Mouse (Mus musculus) heart, embryonic 16.5 days (tissue): Measurements from ENCODE around the gene Paqr8. TPM values are rescaled to one million over a fixed set of nuclear protein-coding genes. Genes with fewer than 3 reads are reported as not detected.
A peak's percentile ranks its signal among the peaks of the same experiment; 100 is the strongest.

ENCODE experiments used
- ATAC-seq: fragments of 200-750 bp; cut with Nextera tagmentation; replicated peaks from 2 replicates; pipeline ENCODE4 v1.8.0; 2017; ENCODE audit warnings: moderate number of reproducible peaks; ENCODE audit not compliant: insufficient read depth, low FRiP score; ENCODE audit errors: extremely low read depth
- H3K27ac ChIP-seq: fragments of 300-500 bp; sonication (generic); 2 replicates; pipeline ENCODE4 v1.5.1; 2014; ENCODE audit warnings: mild to moderate bottlenecking, low read length, control low read depth, moderate library complexity
- H3K27me3 ChIP-seq: fragments of 300-500 bp; sonication (generic); 2 replicates; pipeline ENCODE4 v1.6.1; 2014; ENCODE audit warnings: low read length, mixed read lengths; ENCODE audit not compliant: control insufficient read depth, insufficient read depth
- H3K36me3 ChIP-seq: fragments of 300-500 bp; sonication (generic); 2 replicates; pipeline ENCODE4 v1.6.1; 2014; ENCODE audit not compliant: control insufficient read depth, insufficient read depth
- H3K4me1 ChIP-seq: fragments of 300-500 bp; sonication (generic); 2 replicates; pipeline ENCODE4 v1.6.1; 2014; ENCODE audit warnings: low read length, mixed read lengths; ENCODE audit not compliant: control insufficient read depth, insufficient read depth
- H3K4me2 ChIP-seq: fragments of 300-500 bp; sonication (generic); 2 replicates; pipeline ENCODE4 v1.6.1; 2014; ENCODE audit warnings: low read depth, mild to moderate bottlenecking, control low read depth, low read length
- H3K4me3 ChIP-seq: fragments of 300-500 bp; sonication (generic); 2 replicates; pipeline ENCODE4 v1.5.1; 2014; ENCODE audit warnings: mild to moderate bottlenecking, control low read depth, low read length
- H3K9ac ChIP-seq: fragments of 300-500 bp; sonication (generic); 2 replicates; pipeline ENCODE4 v1.6.1; 2014; ENCODE audit warnings: low read length, control low read depth
- H3K9me3 ChIP-seq: fragments of 300-500 bp; sonication (generic); replicated peaks from 2 replicates; pipeline ENCODE4 v1.6.1; 2016; ENCODE audit warnings: low read length; ENCODE audit not compliant: control insufficient read depth
- WGBS: fragments of 180-500 bp; shearing (Covaris S2); extraction: QIAGEN DNeasy Blood & Tissue Kit; methylation state at CpG from one replicate; pipeline ENCODE4 v1.1.7; 2014; 5-methylcytosine and 5-hydroxymethylcytosine counted together
- polyA plus RNA-seq: library from polyadenylated mRNA; unstranded; fragments of >200 nt; fragmentation: Nextera tagmentation; extraction: Ambion mirVana; gene quantifications from 2 replicates; pipeline ENCODE4 v1.2.1, GENCODE M21; 2015

Paqr8 gene
- polyA plus RNA-seq, 1 experiment from 2014 or later = 2.0 TPM

DNA sequence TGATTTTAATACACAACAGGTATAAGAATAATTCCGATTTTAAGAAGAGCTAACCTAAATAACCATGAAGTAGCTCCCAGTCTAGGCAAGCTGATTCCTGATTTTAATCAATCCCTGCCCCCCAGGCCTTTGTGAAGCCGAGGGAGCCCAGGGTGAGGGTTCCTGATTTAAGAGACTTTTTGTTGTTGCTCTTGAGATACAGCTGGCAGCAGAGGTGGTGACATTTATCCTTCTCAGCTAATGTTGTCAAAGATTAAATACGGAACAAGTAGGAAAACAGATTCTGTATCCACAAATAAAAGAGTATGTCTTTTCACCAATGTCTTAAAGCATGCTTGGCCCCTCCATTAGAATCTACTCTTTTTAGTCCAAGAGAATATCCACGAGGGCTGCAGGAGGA is 9.9 kb downstream of the Paqr8 start:
- Histone ChIP-seq H3K4me1 (no peaks in the 10 kb centered on the region), H3K4me2 (no peak overlapping the region), H3K36me3 (no peaks in the 10 kb centered on the region), H3K9me3 (no peaks in the 10 kb centered on the region), H3K9ac (no peak overlapping the region), H3K27me3 (no peaks in the 10 kb centered on the region), H3K27ac (no peak overlapping the region), H3K4me3 (no peak overlapping the region)
- no peak for ATAC-seq
- 42% methylated on average over 4 of the region's 4 CpGs for WGBS

DNA sequence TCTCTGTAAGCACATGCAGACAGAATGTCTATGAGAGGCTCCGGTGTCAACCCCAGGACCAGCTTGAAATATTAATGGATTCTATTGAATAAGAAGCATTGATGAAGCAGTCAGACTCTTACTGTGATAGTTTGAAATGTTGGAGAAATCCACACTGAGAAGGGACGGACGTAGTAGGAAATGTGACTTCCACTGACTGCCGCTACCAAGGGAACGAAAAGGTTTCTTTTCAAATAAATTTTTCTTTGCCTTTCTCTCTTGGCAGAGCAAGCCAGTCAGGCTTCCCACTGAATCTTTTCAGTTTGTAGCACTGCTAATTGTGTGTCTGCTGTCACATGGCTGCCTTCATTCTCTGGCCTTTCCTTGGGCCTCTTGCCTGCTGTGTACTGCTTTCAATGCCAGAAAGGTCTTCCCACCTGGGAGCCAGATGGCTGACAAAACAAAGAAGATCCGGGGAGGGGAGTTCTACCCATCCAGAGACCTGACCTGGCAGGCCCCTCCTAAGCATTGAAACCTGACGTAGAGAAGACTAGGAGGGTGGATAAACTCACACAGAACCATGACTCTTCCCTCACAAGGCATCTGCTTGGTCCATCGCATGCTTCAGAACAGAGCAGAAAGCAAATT is 15.2 kb downstream of the Paqr8 start:
- ATAC-seq = no peak
- Histone ChIP-seq H3K27ac (no peak overlapping the region), H3K4me3 (no peak overlapping the region), H3K36me3 (no peaks in the 10 kb centered on the region), H3K9ac (no peak overlapping the region), H3K9me3 (no peaks in the 10 kb centered on the region), H3K4me2 (no peak overlapping the region), H3K4me1 (no peaks in the 10 kb centered on the region), H3K27me3 (no peaks in the 10 kb centered on the region)
- WGBS = 88% methylated on average over 8 of the region's 8 CpGs

DNA sequence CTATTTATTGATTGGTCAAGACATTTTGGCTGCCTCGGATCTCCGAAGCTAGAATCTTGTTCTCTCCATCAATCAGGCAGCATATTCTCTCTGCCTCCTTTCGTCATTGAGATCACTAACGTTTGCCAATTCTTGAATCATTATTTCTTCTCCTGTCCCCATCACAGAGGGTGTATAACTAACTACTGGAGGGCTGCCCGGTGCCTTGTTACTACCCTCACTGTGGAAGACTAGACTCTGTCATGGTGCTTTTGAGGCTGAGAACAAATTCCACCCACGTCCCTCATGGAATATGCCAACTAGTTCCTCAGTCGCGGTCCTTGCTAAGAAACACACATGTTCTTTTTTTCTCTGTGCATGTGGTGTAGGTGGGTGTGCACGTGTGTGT is 15.7 kb downstream of the Paqr8 start:
- WGBS = 90% methylated on average over 9 of the region's 9 CpGs
- H3K4me1 ChIP-seq = no peaks in the 10 kb centered on the region
- no peak overlapping the region for H3K27ac ChIP-seq
- H3K36me3 ChIP-seq = no peaks in the 10 kb centered on the region
- no peak overlapping the region for H3K4me2 ChIP-seq
- H3K9me3 ChIP-seq = no peaks in the 10 kb centered on the region
- H3K4me3 ChIP-seq = no peak overlapping the region
- no peak overlapping the region for H3K9ac ChIP-seq
- H3K27me3 ChIP-seq = no peaks in the 10 kb centered on the region
- ATAC-seq = no peak

DNA sequence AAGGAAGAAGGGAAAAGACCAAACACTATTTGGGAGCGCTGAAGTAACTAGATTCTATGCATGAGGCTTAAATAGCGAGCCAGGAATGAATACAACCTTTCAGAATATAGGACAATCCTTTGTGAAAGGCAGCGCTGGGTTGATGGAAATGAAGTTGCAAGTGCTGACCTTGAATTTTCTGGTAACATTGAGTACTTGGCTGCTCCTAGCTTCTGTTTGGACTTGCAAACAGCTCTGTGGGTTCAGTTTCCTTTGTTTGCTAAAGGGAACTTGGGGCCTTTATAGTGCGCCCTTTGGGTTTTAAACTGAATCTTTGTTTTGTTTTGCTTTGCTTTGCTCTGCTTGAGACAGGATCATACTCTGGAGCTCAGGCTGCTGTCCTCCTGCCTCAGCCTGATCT is 18.1 kb downstream of the Paqr8 start:
- 60% methylated on average over 4 of the region's 4 CpGs for WGBS

DNA sequence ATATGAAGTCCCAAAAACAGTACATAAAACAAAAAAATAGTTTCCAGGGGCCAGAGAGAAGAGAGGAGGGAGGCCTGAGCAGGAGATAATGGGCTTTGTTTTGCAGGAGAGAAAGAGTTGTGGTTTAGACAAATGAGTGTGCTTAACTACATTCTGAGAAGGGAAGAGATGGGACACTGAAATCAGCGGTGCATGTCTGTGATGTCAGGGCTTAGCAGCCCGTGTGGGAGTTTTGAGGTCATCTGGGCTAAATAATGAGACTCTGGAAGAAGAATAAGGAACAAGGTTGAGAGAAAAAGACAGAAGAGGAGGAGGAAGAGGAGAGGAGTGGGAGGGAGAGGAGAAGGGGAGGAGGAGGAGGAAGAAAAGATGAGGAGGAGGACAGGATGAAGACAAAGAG is 21.7 kb downstream of the Paqr8 start:
- 35% methylated on average over 2 of the region's 2 CpGs for WGBS
- Histone ChIP-seq H3K9me3 (no peaks in the 10 kb centered on the region), H3K4me2 (no peak overlapping the region), H3K36me3 (no peaks in the 10 kb centered on the region), H3K9ac (no peak overlapping the region), H3K4me1 (peaks cover 2% of the 10 kb centered on the region; the same call in 1 of the 2 replicates), H3K27ac (no peak overlapping the region), H3K27me3 (no peaks in the 10 kb centered on the region), H3K4me3 (no peak overlapping the region)
- ATAC-seq = no peak

More for the DNA sequence above, 18.1 kb downstream of the Paqr8 start:
- Histone ChIP-seq H3K9ac (no peak overlapping the region), H3K4me3 (no peak overlapping the region), H3K9me3 (no peaks in the 10 kb centered on the region), H3K27ac (no peak overlapping the region), H3K27me3 (no peaks in the 10 kb centered on the region), H3K4me1 (peaks cover 2% of the 10 kb centered on the region; the same call in 1 of the 2 replicates), H3K36me3 (no peaks in the 10 kb centered on the region), H3K4me2 (no peak overlapping the region)
- ATAC-seq = no peak

DNA sequence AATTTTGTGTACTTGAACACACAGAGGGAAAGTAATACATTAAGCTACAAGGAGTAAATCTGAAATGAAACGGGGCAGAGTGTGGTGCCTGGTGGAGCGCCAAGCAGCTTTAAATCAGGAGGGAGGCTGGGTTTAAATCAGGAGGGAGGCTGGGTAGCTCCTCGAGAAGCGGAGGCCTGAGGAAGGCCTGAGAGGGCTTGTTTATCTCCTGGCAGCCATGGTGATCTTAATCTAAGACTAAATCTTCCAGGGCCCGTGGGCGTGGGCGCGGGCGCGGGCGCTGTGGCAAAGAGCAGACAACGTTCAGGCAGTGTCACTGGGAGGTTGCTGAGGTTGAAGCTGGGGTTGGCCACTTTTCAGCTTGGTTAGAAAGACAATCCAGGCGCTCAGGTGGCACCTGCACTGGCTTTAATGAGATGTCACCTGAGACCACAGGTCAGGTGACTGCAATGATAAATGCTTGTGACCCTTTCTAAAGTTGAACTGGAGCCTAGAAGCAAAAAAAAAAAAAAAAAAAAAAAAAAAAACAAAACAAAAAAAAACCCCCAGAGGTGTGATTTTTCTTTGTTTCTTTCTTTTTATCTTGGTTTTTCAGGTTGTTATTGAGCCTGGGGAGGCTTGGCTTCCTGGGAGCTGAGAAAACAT is 22.2 kb downstream of the Paqr8 start:
- no peaks in the 10 kb centered on the region for H3K27me3 ChIP-seq
- WGBS = 47% methylated on average over 13 of the region's 13 CpGs
- no peak for ATAC-seq
- H3K27ac ChIP-seq = no peak overlapping the region
- H3K4me1 ChIP-seq = peaks cover 2% of the 10 kb centered on the region; the same call in 1 of the 2 replicates
- H3K4me2 ChIP-seq = peak overlapping the region; percentile 1; the same call in 1 of the 2 replicates
- H3K9ac ChIP-seq = no peak overlapping the region
- H3K36me3 ChIP-seq = no peaks in the 10 kb centered on the region
- H3K9me3 ChIP-seq = no peaks in the 10 kb centered on the region
- H3K4me3 ChIP-seq = no peak overlapping the region

DNA sequence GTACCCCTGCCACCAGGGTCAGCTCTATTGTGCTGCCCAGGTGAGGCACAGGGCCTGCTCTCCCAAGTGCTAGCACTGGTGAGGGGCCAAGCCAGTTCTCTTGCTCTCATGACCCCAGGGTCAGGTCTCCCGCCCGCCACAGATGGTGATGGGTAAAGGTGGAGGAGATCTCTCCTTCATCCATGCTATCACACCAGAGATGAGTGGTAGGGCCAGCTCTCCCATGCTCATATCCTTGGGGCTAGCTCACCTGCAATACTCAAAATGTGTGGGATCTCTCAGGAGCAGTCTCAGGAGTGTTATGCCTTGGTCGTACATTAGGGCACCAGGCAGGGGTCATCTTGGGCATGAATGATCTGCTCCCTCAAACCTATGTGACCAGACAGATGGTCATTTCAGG is 24.4 kb downstream of the Paqr8 start:
- Histone ChIP-seq H3K27ac (no peak overlapping the region), H3K36me3 (no peaks in the 10 kb centered on the region), H3K27me3 (no peaks in the 10 kb centered on the region), H3K4me2 (no peak overlapping the region), H3K4me3 (no peak overlapping the region), H3K9me3 (no peaks in the 10 kb centered on the region), H3K9ac (no peak overlapping the region), H3K4me1 (peaks cover 2% of the 10 kb centered on the region; the same call in 1 of the 2 replicates)
- 91% methylated on average over 3 of the region's 3 CpGs for WGBS
- no peak for ATAC-seq

DNA sequence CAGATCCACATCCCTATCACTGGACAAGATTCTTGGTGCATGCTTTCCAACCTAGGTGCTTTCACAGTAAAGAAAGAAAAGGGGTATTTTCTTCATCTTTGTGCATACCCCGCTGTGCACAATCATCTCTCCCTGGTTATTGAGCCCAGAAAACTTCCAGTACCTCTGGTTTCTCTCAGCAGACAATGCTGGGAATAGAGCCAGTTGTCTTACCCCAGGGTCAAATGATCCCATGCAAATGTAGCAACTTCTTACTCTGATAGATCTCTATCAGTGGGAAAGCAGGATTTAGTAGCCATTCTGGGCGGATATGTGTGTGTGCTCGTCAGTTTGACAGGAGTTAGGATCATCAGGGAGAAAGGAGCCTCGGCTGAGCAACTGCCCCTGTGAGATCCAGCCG is 25.2 kb downstream of the Paqr8 start:
- no peak overlapping the region for H3K4me3 ChIP-seq
- peaks cover 2% of the 10 kb centered on the region; the same call in 1 of the 2 replicates for H3K4me1 ChIP-seq
- H3K9ac ChIP-seq = no peak overlapping the region
- ATAC-seq = no peak
- no peak overlapping the region for H3K27ac ChIP-seq
- no peaks in the 10 kb centered on the region for H3K27me3 ChIP-seq
- no peaks in the 10 kb centered on the region for H3K9me3 ChIP-seq
- no peak overlapping the region for H3K4me2 ChIP-seq
- WGBS = 77% methylated on average over 5 of the region's 5 CpGs
- no peaks in the 10 kb centered on the region for H3K36me3 ChIP-seq

DNA sequence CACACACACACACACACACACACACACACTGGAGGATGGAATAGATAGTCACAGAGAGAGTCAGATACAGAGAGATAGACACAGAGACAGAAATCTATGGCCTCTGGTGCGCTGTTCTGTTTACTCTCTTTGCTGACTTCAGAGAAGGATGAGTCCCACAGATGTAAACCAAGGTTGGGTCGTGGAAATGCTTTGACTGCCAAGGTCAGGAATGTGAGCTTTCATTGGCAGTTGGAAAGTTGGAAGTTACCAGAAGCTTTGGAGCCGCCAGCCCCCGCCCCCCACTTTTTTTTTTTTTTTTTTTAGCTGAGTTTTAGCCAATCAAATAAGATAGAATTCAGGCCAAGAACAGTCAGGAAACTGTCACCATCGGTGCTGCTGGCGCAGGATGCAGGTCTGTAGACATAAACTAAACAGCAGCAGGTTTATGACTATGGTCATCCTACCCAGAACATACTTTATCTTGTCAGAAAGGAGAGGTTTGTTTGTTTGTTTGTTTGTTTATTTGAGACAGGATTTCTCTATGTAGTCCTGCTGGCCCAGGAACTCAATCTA is 27.2 kb downstream of the Paqr8 start:
- Histone ChIP-seq H3K4me1 (peaks cover 3% of the 10 kb centered on the region), H3K4me3 (no peak overlapping the region), H3K4me2 (no peak overlapping the region), H3K27me3 (no peaks in the 10 kb centered on the region), H3K27ac (no peak overlapping the region), H3K9ac (no peak overlapping the region), H3K9me3 (no peaks in the 10 kb centered on the region), H3K36me3 (no peaks in the 10 kb centered on the region)
- WGBS = 68% methylated on average over 6 of the region's 6 CpGs
- ATAC-seq = no peak
